Mouse (Mus musculus) heart, postnatal 25 days (tissue): ENCODE data around the gene Mbd5. TPM values are rescaled to one million over a fixed set of nuclear protein-coding genes. Genes with fewer than 3 reads are reported as not detected.

Experiments used
- total RNA-seq, 2 experiments: library from RNA; stranded (reverse); gene quantifications; 2 replicates each; pipeline ENCODE4 v1.2.3; 2021

The Mbd5 gene
- total RNA-seq, 2 experiments from 2014 or later: 32.1 to 33.1 TPM

Other genes starting within 250 kb of the Mbd5 start
- gene Acvr2a, start 135.4 kb upstream of the Mbd5 start, total RNA-seq: 10 to 100 TPM; 15.5 to 16.6 TPM
- gene Orc4, start 769 bp downstream of the Mbd5 start, total RNA-seq: 10 to 100 TPM; 32.8 to 36.6 TPM